Comparison of ENCODE assay signal across 21 mouse cellular contexts in genomic region chr9:95694526-95694925, GRCm38 (mm10). TPM values are rescaled to one million over a fixed set of nuclear protein-coding genes. Genes with fewer than 3 reads are reported as not detected.
DNase-seq lines count a peak whose midpoint lies in the region; ATAC-seq and TF ChIP-seq lines count a peak whose summit lies in the region.
"Had no signal": no experiment of that assay in that cellular context is flagged by ENCODE, and none has a peak within 500 bp of the region (broad histone marks: within the 10 kb centered on the region; RNA-seq: fewer than 3 reads in every experiment).

No protein-coding gene starts in this region.

- TF ChIP-seq POLR2A in MEL (IDR thresholded peaks at IDR 0.05; ENCODE audit: control insufficient read depth in 1 of 2, insufficient read depth in 1 of 2, low read depth in 1 of 2, low read length in 2 of 2, poor library complexity in 1 of 2): no peak

- WGBS in heart, embryonic 15.5 days: 55% methylated on average over 12 of the region's 12 CpGs
- WGBS in heart, embryonic 10.5 days: 68% methylated on average over 12 of the region's 12 CpGs

- no peaks in the 10 kb centered on the region; the same call in none of the 2 replicates for H3K4me1 ChIP-seq in heart, embryonic 15.5 days (replicated peaks)
- no peaks in the 10 kb centered on the region for H3K4me1 ChIP-seq in heart, embryonic 10.5 days
- peaks cover 26% of the 10 kb centered on the region for H3K4me1 ChIP-seq in megakaryocyte, embryonic 14.5 days
- H3K4me1 ChIP-seq in MEL (ENCODE audit: control insufficient read depth in 1 of 2, insufficient read depth in 2 of 2, low read length in 2 of 2): peaks cover 2 to 4% of the 10 kb centered on the region in 2 experiments; a peak in 3 of 4 replicates
- H3K4me1 ChIP-seq: forebrain, embryonic 13.5 days; hindbrain, embryonic 12.5 days had no signal

- H3K4me2 ChIP-seq in heart, embryonic 15.5 days: 0 out of 2 replicates have a peak overlapping the region, but pooled peaks have one; percentile 2
- H3K4me2 ChIP-seq: forebrain, embryonic 13.5 days; hindbrain, embryonic 12.5 days had no signal

- no peak for ATAC-seq in heart, embryonic 15.5 days (replicated peaks; ENCODE audit: insufficient number of reproducible peaks, insufficient read depth, low FRiP score, low read depth)
- ATAC-seq in megakaryocyte, adult 5-6 weeks (ENCODE audit: poor library complexity, severe bottlenecking): no peak
- ATAC-seq in granulocyte monocyte progenitor cell, adult 5-6 weeks (replicated peaks; ENCODE audit: poor library complexity, severe bottlenecking): no peak
- ATAC-seq: forebrain, embryonic 13.5 days; forebrain, postnatal 0 days; hindbrain, embryonic 16.5 days had no signal

- no peak overlapping the region for H3K27ac ChIP-seq in gastrocnemius, adult 2 months
- H3K27ac ChIP-seq in heart, embryonic 15.5 days: no peak overlapping the region
- H3K27ac ChIP-seq in heart, embryonic 10.5 days: no peak overlapping the region
- no peak overlapping the region for H3K27ac ChIP-seq in MEL (ENCODE audit: control insufficient read depth, low read depth, low read length)
- H3K27ac ChIP-seq: embryonic facial prominence, embryonic 10.5 days; forebrain, embryonic 13.5 days; heart, adult 2 months; hindbrain, embryonic 12.5 days had no signal

- H3K27me3 ChIP-seq in heart, embryonic 15.5 days: no peaks in the 10 kb centered on the region
- no peaks in the 10 kb centered on the region for H3K27me3 ChIP-seq in heart, embryonic 10.5 days (ENCODE audit: insufficient read depth, poor library complexity, severe bottlenecking)
- H3K27me3 ChIP-seq in megakaryocyte, embryonic 14.5 days (replicated peaks): peaks cover 14% of the 10 kb centered on the region
- no peaks in the 10 kb centered on the region; a peak in 1 of 4 replicates for H3K27me3 ChIP-seq in MEL (ENCODE audit: control insufficient read depth in 1 of 2, insufficient read depth in 2 of 2, low read length in 2 of 2)
- H3K27me3 ChIP-seq: forebrain, embryonic 13.5 days; hindbrain, embryonic 12.5 days had no signal

- TF ChIP-seq EP300 in MEL (IDR thresholded peaks at IDR 0.05; ENCODE audit: low read depth in 1 of 2, low read length in 2 of 2): no peak

- H3K9ac ChIP-seq in heart, embryonic 15.5 days: no peak overlapping the region
- peak overlapping the region; percentile 64 for H3K9ac ChIP-seq in MEL (ENCODE audit: control insufficient read depth, low read depth, low read length, poor library complexity, severe bottlenecking)
- H3K9ac ChIP-seq: forebrain, embryonic 13.5 days; forebrain, postnatal 0 days; hindbrain, embryonic 12.5 days had no signal

- no peaks in the 10 kb centered on the region for H3K9me3 ChIP-seq in heart, embryonic 15.5 days (replicated peaks)
- H3K9me3 ChIP-seq in heart, embryonic 10.5 days: no peaks in the 10 kb centered on the region
- peaks cover 4% of the 10 kb centered on the region for H3K9me3 ChIP-seq in megakaryocyte, embryonic 14.5 days
- no peaks in the 10 kb centered on the region for H3K9me3 ChIP-seq in MEL (replicated peaks; ENCODE audit: insufficient read depth, low read length)
- H3K9me3 ChIP-seq: embryonic facial prominence, embryonic 10.5 days; forebrain, embryonic 13.5 days; hindbrain, embryonic 12.5 days had no signal

- TF ChIP-seq CTCF in gastrocnemius, adult 2 months (IDR thresholded peaks at IDR 0.05): no peak
- TF ChIP-seq CTCF in MEL (IDR thresholded peaks at IDR 0.05 in 2 of 3, conservative IDR thresholded peaks at IDR 0.05 in 1 of 3; ENCODE audit: control insufficient read depth in 1 of 3, insufficient read depth in 1 of 3, low read depth in 2 of 3, low read length in 3 of 3, poor library complexity in 1 of 3, severe bottlenecking in 1 of 3): no peak

- H3K36me3 ChIP-seq in heart, embryonic 15.5 days: no peaks in the 10 kb centered on the region
- H3K36me3 ChIP-seq in heart, embryonic 10.5 days: no peaks in the 10 kb centered on the region
- H3K36me3 ChIP-seq in megakaryocyte, embryonic 14.5 days (replicated peaks; ENCODE audit: low read length): no peaks in the 10 kb centered on the region
- H3K36me3 ChIP-seq in MEL (ENCODE audit: control insufficient read depth in 1 of 2, insufficient read depth in 2 of 2, low read length in 2 of 2): no peaks in the 10 kb centered on the region
- H3K36me3 ChIP-seq: embryonic facial prominence, embryonic 10.5 days; hindbrain, embryonic 12.5 days had no signal

- no peaks in the 10 kb centered on the region; the same call in 1 of the 2 replicates for H3K79me2 ChIP-seq in MEL (ENCODE audit: control insufficient read depth, insufficient read depth, low read length, poor library complexity)

- DNase-seq in gastrocnemius, adult 2 months: no peak
- DNase-seq in gastrocnemius, adult 8-10 months (ENCODE audit: low spot score in 2 of 2): no peak
- no peak for DNase-seq in heart, embryonic 10.5 days (ENCODE audit: low spot score)
- peak; percentile 53 for DNase-seq in MEL (ENCODE audit: low read depth, low spot score)
- DNase-seq: adrenal gland, adult 8-10 months; adrenal gland, postnatal 36 days; cerebellum, adult 2 months; cerebellum, postnatal 10 days; forebrain, postnatal 0 days; gastrocnemius, postnatal 36 days; heart, adult 2 months; heart, postnatal 4 days; kidney, adult 11 months had no signal

- intact Hi-C loops in gastrocnemius, adult 2 months (cut with DNase I): no loop called here

- TF ChIP-seq RAD21 in MEL (IDR thresholded peaks at IDR 0.05; ENCODE audit: low read depth, low read length): no peak

- peak overlapping the region; percentile 66 for H3K4me3 ChIP-seq in gastrocnemius, adult 2 months
- no peak overlapping the region for H3K4me3 ChIP-seq in heart, embryonic 15.5 days
- no peak overlapping the region for H3K4me3 ChIP-seq in heart, embryonic 10.5 days
- peak overlapping the region; percentile 57 for H3K4me3 ChIP-seq in megakaryocyte, embryonic 14.5 days (replicated peaks)
- peak overlapping the region; percentile 82 to 90 for H3K4me3 ChIP-seq in MEL (ENCODE audit: control insufficient read depth in 1 of 2, insufficient read depth in 1 of 2, low read depth in 2 of 2, low read length in 2 of 2)
- H3K4me3 ChIP-seq: embryonic facial prominence, embryonic 10.5 days; forebrain, embryonic 13.5 days; heart, adult 2 months; hindbrain, embryonic 12.5 days had no signal

TF ChIP-seq in MEL, 35 proteins besides CTCF, POLR2A, EP300 and RAD21:
- TF ChIP-seq ZNF384 (IDR thresholded peaks at IDR 0.05; ENCODE audit: low read depth, low read length): peak; percentile 4; the same call in 1 of the 2 replicates
- no peak for TF ChIP-seq ZKSCAN1 (IDR thresholded peaks at IDR 0.05; ENCODE audit: low read depth, low read length)

RNA-seq across cellular contexts. Expression of gene Trpc1, which starts 55.6 kb away (rescaled TPM):
- 1 to 10 TPM in 1 of 2 experiments, under 1 TPM in 1; 0.71 to 1.2 TPM for total RNA-seq in gastrocnemius, adult 2 months (2021)
- 1 to 10 TPM in 2 of 4 experiments, under 1 TPM in 2; 0.72 to 1.2 (median 1.0) TPM for total RNA-seq in gastrocnemius, adult 8-10 months (2022)
- polyA plus RNA-seq in heart, embryonic 15.5 days (2015; fragmentation: Nextera tagmentation; extraction: Ambion mirVana): 2.7 and 2.9 TPM in 2 replicates
- 1.4 TPM in 2 replicates for polyA plus RNA-seq in heart, embryonic 10.5 days (2016; fragmentation: Nextera tagmentation; extraction: Ambion mirVana)
- 1.4 and 14.1 TPM in 2 replicates for polyA plus RNA-seq in megakaryocyte, embryonic 14.5 days (2012; ENCODE audit: insufficient read depth, low replicate concordance)
- 0.66 TPM in 1 of 2 replicates, not detected in the other for total RNA-seq in megakaryocyte, adult 5-6 weeks (2015)
- total RNA-seq in megakaryocyte, adult 5-6 weeks (2017): 0.12 TPM in 1 of 2 replicates, not detected in the other
- 0.10 and 0.15 TPM in 2 replicates for total RNA-seq in MEL (2012; rRNA removed)
- polyA plus RNA-seq in MEL (2012; ENCODE audit: insufficient read depth in 1 of 2, insufficient read length in 2 of 2, low read depth in 1 of 2, low replicate concordance in 2 of 2, missing spikeins in 1 of 2): under 1 TPM in 1 of 2 experiments, not detected in 1; 0.50 TPM
- total RNA-seq in granulocyte monocyte progenitor cell, adult 5-6 weeks (2014; fragmentation: Nextera tagmentation): not detected in 2 replicates
- total RNA-seq in granulocyte monocyte progenitor cell, adult 5-6 weeks (2017): not detected in 2 replicates

RNA-seq across cellular contexts. Expression of gene Pcolce2, which starts 57.1 kb away (rescaled TPM):
- total RNA-seq in gastrocnemius, adult 2 months (2021): 10 to 100 TPM in 1 of 2 experiments, 1 to 10 TPM in 1; 8.2 to 13.7 TPM
- total RNA-seq in gastrocnemius, adult 8-10 months (2022): 1 to 10 TPM; 2.9 to 6.4 (median 5.8) TPM
- 0.97 and 3.5 TPM in 2 replicates for polyA plus RNA-seq in heart, embryonic 15.5 days (2015; fragmentation: Nextera tagmentation; extraction: Ambion mirVana)
- 1.2 and 6.2 TPM in 2 replicates for polyA plus RNA-seq in heart, embryonic 10.5 days (2016; fragmentation: Nextera tagmentation; extraction: Ambion mirVana)
- not detected in 2 replicates for polyA plus RNA-seq in megakaryocyte, embryonic 14.5 days (2012; ENCODE audit: insufficient read depth, low replicate concordance)
- total RNA-seq in megakaryocyte, adult 5-6 weeks (2015): not detected in 2 replicates
- not detected in 2 replicates for total RNA-seq in megakaryocyte, adult 5-6 weeks (2017)
- not detected in 2 replicates for total RNA-seq in MEL (2012; rRNA removed)
- not detected for polyA plus RNA-seq in MEL (2012; ENCODE audit: insufficient read depth in 1 of 2, insufficient read length in 2 of 2, low read depth in 1 of 2, low replicate concordance in 2 of 2, missing spikeins in 1 of 2)
- total RNA-seq in granulocyte monocyte progenitor cell, adult 5-6 weeks (2014; fragmentation: Nextera tagmentation): not detected in 2 replicates
- not detected in 2 replicates for total RNA-seq in granulocyte monocyte progenitor cell, adult 5-6 weeks (2017)

Comparison
In these comparisons a context has a peak if more than half of its experiments do, and no peak if none do; other contexts are left out.
1. H3K4me3 ChIP-seq: peak in gastrocnemius, adult 2 months (single experiment), megakaryocyte, embryonic 14.5 days (single experiment) and MEL (2 of 2); none in heart, embryonic 15.5 days (single experiment) and heart, embryonic 10.5 days (single experiment).